Mouse (Mus musculus) lung, postnatal 25 days (tissue): Measurements from ENCODE around the gene Adgrl2.

ENCODE experiments used
- DNase-seq: peaks from one replicate; pipeline ENCODE4 v3.0.0; 2022; ENCODE audit warnings: low spot score

Adgrl2 gene

DNA sequence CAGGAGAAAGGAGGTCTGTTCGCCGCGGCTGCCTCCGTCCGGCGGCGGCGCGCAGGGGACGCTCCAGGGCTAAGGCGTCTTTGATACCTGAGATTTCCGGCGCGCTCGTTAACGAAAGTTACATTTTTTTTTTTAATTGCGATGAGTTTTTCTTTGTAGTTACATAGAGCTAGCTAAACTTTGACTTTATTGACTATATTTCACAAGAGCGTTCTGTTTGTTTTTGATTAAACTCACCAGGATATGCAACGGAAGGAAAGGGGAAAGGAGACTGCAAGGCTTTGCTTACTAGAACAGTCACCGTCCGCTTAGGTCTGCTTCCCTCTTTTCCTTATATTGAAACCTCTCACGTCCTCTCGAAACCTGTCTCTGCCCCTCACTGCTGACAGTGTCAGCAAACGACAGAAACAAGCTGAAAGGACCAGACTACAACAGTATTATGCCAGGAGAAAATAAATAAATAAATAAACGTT is at the start of gene Adgrl2:
Gene Adgrl2 (minus strand): TSS at position 25 of the 473 bp plus-strand sequence.
- DNase-seq = peak; percentile 50

DNA sequence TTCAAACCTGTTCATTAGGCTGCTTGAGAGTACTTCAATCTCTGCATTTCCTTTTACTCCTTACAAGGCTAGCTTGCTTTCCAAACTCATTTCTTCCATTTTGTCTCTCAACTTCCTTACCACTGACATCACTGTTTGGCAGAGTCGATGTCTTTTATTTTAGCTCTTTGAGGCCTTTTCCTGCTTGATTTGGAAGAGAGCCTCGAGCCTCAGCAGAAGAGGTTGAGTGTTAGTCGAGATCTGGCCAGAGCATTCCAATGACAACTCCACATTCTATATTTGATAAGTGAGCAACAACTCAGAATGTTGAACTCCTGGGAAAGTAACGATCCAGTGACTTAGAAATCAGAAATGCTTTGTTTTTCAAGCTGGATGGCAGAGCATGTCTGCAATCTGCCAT is 48.4 kb upstream of the Adgrl2 start:
- peak; percentile 53 for DNase-seq

DNA sequence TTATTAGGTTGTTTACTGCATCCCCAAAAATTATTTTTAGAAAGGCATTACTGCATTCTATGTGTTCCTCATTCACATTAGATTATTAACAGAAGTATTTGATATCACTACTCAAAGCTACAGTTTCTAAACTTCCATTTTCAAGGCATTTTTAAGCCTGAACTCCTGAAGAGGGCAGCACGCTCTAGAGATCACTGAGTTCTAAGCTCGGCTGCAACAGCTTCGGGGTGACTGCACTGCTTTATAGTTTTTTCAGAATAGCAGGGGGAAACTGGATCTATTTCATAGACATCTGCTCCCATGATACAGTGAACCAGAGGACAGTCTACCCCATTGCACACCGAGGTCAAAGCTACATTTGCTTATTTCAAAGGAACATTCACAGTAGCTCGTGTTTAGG is 29.6 kb upstream of the Adgrl2 start:
- no peak for DNase-seq

DNA sequence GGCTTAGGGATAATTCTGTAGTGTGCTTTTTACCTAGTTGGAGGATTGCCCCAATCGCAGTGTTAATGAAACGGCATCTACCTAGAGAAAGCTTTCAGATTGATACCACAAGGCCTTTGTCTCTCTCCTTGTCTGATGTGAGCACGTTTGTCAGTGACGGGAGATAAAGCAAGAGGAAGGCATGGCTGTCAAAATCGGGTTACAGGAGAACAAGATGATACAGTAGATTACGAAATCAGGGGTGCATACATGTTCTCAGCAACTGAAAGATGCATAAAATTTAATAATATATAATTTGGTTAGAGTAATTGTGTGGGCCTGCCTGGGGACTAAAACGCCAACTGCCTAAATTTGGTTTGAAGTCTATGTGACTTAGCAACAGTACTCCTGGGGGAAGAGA is 19.0 kb upstream of the Adgrl2 start:
- DNase-seq = no peak

DNA sequence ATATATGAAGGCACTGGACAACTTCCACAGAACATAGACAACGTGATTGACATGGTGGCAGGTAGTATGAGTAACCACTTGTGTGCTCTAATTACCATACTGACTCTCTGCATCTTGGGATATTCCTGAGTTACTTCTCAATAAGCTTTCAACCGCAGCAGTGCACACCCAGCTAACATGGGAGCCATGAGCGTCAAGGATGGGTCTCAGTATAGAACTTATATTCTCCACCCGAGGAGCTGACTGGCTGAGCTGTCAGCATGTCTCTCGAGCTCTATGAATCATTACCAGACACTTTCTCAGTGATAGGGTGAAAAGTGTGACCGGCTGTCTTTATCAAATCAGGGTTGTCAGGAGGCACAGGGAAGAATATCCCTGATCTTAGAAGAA is 18.3 kb upstream of the Adgrl2 start:
- no peak for DNase-seq

DNA sequence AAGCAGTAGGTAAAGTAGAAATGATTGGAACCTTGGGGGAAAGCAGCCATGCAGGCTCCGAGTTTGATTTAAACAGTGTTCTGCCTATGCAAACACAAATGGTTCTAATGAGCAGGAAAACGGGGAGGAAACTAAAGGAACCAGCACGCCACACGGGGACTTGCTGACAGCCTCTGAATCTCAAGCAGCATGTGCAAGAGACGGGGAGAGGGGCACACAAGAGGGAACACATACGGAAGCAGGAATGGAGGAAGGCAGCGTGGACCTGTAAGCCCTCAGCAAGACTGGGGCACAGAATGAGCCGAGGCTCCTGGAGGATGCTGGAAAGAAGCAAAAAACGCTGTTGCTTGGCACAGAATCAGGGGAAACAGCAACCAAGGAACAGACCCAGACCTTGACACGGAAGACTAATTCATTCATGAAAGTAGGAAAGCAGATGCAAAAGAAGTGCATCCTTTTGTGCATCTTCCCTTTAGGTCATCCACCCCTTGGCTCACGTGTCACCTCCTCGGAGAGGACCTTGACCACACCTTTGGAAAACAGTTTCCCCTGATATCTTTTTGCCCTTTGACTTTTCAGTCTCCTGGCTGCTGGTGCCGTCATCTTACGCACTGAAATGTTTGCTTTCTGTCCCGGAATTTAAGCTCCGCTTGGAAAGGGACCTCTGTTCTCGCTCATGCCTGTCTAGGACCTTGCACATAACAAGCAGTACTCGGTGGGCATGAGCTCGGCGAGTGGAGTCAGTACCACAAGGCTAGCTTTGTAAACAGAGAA is 17.7 kb upstream of the Adgrl2 start:
- DNase-seq = no peak

DNA sequence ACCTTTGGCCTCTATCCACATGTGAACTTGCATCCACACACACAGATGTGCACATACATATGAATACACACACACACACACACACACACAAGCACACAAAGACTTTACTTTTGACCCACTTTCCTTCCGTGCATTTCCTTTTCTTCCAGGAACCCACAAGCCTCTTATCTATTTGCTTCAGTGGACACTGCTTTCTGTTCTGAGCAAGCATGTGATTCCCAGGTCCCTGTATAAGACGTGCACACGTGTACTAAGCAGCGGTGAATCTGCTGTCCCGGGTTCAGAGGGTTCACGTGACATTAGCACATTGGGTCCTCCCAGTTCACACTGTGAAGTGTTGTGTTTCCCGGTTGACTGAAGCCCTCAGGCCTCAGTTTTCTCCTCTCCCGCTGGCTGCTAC is 11.0 kb upstream of the Adgrl2 start:
- no peak for DNase-seq

DNA sequence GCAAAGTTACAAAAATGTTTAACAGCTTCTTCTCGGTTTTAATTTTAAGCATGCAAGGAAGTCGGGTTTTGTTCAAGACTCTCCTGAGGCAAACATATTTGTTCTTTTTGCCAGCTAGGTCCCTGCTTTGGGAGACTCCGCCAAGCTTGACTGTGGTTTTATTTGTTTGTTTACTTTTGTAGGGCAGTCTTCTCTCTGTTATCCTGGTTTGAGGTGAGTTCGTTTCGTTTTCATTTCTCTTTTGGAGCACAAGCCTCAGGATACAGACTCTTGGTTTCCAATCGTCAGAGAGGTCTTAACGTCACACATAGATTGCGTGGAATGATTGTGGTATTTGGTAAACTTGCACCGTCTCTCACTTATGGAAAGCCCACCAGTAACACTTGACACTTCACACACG is 8.3 kb upstream of the Adgrl2 start:
- DNase-seq = no peak

DNA sequence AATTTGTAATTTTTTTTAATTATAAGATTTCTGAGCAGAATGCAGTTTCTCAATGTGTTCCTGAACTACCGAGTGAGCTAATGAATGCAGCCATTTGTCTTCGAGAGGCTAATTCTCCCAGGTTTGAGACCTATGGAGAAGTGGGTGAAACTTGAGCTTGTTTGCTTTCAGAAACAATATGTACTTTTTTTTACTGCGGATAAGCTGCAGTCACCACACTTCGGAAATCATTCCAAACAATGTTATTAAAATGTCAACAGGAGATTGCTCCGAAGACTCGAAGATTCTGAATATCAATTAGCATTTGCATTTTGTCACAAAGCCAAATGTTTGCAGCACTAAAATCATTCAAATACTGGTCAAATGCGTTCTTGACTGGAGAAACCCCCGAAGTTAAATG is 701 bp upstream of the Adgrl2 start:
- DNase-seq = no peak

DNA sequence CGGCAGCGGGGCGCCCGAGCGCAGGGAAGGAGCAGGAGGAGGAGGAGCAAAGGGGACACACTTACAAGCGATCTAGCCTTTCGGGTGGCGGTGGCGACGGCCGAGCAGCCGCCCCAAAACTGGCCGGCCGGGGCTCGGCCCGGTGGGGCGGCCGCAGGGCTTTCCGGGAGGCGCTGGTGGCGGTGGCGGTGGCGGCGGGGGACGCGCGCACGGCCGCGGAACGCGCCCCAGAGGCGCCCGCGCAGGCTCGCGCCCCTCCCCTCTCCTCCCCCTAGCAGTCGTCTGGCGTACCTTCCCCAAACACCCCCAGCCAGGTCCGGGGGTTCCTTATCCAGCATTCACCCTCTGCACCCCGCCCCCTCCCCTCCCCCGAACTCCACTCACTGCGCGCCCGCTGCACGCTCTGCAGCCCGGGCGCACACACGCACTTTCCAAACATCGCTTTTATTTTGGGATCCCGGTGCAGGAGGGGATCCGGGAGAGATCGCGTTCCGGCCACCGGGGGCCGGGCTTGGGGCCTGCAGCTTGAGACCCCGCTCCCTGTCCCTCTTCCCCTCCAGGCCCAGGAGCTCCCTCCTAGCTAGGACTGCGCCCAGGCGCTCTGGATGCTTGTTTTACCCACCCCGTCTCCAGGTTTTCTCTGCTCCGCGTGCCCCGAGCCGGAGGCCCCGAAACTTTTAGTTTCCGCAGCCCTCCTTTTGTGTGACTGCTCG is 381 bp downstream of the Adgrl2 start:
- no peak for DNase-seq

DNA sequence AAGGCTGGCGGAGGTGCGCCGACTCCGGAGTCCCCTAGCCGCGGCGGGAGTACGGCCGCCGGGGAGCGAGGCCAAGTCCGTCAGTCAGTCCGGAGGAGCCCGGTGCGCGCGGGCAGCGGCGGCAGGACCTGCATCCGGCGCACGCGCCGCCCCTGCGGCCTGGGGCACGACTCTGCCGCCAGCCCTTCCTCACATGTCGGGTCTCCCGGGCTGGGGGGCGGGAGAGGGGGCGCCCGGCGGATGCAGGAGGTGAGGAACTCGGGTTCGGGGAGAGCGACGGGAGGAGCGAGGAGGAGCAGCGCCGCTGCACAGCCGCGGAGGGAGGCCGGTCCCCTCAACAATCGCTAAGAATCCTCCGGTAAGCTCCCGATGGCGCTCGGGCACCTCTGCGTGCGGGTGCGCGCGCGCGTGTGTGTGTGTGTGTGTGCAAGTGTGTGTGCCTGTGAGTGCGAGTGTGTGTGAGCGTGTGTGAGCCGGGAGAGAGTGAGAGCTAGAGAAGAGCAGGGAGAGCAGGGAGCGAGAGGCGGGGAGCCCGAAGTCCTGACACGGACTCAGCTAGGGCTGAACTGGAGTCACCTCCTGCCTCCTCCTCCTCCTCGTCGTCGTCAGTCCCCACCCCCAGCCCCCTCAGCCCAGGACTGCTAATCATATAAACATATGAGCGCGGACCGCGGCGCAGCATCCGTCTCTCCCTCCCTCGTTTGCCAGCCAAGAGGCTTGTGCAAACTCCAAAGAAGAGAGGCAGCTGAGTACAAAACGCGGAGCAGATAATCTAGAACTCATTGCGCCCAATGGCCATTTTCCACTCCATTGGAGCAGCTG is 1.1 kb downstream of the Adgrl2 start:
- DNase-seq = peak; percentile 87

DNA sequence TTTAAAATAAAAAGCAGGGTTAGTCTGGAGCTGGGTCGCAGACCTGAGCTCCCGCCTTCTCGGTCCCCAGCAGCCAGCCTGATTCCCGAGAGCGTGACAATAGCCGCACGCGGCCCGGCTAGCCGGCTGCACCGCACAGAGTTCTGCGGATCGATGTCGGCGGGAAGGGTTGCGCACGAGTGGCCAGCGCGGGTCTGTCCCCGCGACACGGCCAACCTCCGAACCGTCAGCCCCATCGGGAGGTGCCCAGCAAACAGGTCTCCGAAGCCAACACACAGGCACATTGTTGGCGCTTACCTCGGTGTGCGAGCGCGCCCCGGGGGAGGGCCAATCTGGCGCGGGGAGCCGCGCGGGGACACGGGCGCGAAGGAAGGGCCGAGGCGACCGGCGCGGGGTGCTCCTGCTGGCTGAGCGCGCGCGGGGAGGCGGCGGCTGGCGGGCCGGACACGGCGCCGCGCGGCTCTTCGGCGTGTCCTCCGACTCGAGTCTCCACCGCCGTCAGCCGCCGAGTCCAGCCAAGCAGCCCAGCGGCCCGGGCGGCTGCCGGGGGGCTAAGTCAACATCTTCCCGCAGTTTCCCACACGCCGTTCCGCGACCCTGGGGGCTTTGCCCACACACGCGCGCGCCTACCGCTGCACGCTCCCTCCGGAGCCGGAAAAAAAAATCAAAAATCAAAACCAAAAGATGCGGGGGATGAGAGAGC is 1.9 kb downstream of the Adgrl2 start:
- DNase-seq = peak; percentile 24

DNA sequence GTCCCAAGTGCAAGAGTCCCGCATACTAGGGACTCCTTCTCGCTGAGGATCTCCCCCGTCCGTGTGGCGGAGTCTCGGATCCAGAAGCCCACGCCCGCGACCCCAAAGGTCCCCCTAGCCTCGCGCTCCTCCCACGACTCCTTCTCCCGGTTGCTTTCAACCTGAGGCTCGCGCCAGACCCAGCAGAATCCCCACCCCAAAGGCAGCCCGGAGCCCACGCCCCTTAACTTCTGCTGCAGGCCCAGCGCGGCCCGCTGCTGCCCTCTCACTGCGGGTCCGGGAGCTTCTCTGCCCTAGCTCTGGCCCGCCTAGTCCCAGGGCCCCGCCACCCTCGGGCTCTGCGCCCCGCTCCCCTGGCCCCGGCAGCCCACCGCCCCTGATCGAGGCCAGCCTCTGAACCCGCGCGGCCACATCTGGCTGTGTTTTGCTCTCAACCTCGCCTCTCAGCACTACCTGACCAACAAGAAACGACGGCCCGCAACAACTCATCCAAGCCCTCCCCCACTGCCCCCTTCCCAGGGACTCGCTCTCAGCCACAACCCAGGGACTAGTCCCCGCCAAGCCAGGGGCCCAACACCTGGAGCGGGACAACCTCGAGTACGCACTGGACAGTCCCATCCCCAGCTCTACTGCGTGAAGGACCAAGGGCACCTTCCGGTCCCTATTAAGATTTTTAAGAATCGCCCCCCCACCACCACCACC is 2.6 kb downstream of the Adgrl2 start:
- peak; percentile 82 for DNase-seq

DNA sequence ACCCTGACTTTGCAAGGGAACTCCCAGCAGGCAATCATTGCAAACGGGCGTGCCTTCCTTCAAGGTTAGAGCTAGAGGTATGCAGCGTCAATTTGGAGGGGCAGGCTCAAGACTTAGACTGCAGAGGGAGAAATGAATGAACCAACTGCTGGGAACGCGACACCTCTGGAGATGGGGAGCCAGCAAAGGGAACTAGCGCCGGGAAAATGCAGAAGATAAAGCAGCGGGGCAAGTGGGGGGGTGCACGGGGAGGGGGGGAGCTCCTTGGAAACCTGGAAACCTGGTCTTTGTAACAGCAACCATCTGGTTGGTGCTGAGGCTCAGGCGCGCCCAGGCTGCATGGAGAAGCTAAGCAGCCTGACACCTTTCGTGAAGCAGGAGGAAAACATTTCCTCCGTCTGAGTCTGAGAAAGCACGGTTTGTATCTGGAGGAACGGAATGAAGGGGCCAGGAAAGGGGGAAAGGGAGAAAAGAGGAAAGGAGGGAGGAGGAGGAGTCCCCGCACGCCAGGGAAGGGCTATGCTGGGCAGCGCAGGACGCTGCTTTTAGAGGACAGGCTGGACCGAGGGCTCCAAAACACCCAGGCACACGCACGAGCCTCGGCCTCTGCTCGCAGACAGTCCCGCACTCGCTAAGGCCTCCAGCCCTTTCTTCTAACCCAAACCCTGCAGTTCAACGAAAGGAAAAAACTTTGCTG is 3.3 kb downstream of the Adgrl2 start:
- no peak for DNase-seq

DNA sequence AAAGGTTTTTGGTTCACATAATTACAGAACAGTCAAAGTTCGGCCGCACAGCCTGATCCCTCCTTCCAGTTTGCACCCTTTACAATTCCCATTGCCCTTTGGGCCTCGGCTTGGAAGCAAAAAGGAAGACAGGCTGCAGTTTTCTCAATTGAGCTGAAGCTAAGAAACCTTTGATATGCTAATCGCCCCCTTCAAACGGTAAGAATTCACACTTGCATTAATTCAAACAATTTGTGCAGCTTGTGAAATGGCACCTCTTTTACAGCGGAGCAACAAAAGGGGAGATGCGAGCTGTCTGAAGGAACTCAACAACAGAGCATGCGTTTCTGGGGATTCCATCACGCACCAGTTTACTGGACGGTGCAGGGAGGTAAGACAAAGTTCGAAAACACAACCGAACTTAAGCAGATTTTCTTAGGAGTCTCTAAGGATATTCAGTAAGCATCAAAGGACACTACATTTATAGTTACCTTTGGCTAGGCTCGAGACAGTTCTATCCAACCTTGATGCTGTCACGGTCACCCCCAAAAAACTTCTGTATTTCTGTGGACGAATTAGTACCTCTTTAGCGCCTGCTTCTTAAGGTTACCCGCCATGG is 4.0 kb downstream of the Adgrl2 start:
- no peak for DNase-seq

DNA sequence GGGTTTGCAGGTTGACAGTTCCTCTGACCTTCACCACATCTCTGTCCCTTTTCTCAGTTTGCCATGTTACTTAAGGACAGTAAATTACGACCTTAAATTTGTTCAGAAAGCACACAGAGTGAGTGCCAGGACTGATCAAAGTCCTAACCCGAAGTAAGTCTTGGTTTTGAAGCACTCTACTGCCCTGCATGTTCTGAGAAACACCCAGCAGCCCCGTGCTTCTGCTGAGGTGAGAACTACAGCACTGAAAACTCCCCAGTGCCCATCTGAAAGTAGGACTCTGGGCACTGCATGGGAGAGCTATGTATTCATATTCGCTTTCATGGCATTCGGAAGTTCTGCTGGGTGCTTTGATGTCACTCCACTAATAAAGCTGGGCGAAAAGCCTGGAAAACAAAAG is 6.0 kb downstream of the Adgrl2 start:
- DNase-seq = no peak

DNA sequence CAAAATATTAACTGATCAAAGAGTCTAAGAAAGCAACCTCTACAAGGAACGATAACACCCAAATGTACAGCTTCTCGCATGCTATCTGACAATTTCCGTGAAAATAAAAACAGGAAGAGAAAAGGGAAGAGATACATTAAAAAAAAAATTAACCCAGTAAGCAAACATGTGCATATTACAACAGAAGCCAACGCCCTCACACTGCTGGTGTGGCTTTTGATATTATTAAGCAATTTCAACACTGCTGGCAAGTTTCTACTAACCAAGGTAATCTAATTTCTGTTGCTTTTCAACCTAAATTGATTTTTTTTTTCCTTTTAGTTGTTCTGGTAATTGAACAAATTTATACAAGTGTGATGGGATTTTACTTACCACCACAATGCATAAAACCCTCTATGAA is 8.0 kb downstream of the Adgrl2 start:
- no peak for DNase-seq

DNA sequence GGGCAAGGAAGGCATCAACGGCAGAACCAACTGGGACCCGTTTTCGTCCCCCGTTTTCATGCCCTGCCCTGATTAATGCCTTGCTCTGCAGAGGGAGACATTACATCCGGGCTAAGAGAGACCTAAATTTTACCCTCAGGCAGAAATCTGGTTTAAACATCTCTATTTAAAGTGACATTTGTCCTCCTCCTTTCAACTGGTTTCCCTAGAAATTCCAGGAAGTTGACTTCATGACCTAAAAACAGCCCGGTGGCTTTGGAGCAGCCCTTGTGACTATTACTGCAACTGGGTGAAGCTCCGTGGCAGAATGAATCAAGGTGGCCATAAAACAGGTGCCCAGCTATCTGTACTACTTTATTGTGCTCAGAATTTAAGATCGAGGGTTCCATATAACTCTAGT is 8.6 kb downstream of the Adgrl2 start:
- DNase-seq = no peak

DNA sequence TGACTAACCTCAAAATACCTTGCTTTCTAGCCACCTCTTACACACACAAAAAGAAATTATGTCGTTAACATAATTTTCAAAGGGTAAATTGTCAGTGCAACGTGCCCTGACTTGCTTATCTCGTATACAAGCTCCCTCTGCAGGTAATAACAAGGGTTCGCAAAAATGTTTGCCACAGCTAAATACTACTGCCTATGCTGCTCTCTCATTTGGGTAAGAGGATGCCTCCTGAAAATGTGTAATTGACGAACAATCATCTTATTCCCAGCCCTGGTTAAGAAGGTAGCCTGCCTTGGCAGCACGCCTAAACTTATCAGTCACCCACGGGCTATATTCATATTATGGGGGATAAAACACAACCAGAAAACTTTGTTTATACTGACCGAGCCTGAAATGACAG is 11.8 kb downstream of the Adgrl2 start:
- no peak for DNase-seq

DNA sequence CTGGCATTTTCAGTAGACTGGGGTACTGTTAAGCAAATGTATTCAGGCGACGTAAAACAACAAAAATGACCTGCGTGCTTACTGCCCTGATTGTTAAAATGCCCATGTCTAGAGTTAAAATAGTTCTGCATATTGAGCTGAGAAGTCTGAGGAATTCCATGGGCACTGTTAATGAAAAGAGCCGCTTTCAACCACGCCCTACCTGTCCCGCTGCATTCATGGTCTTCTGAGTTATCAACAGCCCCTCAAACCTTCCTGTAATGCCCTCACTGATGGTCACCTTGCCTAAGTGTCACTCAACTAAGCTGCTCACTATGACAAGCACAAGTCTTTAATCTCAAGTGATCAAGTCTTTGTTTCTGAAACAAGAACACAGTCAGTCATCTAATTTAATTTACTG is 12.5 kb downstream of the Adgrl2 start:
- DNase-seq = no peak
